22 mouse cellular contexts compared by ENCODE assay signal in genomic region chr6:131245081-131245480, GRCm38 (mm10). TPM values are rescaled to one million over a fixed set of nuclear protein-coding genes. Genes with fewer than 3 reads are reported as not detected.
DNase-seq lines count a peak whose midpoint lies in the region; ATAC-seq and TF ChIP-seq lines count a peak whose summit lies in the region.
"Had no signal": no experiment of that assay in that cellular context is flagged by ENCODE, and none has a peak within 500 bp of the region (broad histone marks: within the 10 kb centered on the region; RNA-seq: fewer than 3 reads in every experiment).

No protein-coding gene starts in this region.

- no peak for TF ChIP-seq POLR2A in bone marrow macrophage, adult 2 months (IDR thresholded peaks at IDR 0.05; ENCODE audit: borderline replicate concordance, low read depth, low read length)
- TF ChIP-seq POLR2A in heart, adult 2 months (IDR thresholded peaks at IDR 0.05; ENCODE audit: insufficient read depth, low read depth, low read length), result no peak

- no peaks in the 10 kb centered on the region for H3K27me3 ChIP-seq in heart, adult 2 months (ENCODE audit: control insufficient read depth, insufficient read depth, low read length)
- H3K27me3 ChIP-seq: embryonic facial prominence, embryonic 13.5 days; forebrain, embryonic 12.5 days; heart, embryonic 13.5 days; hindbrain, embryonic 15.5 days had no signal

- H3K9ac ChIP-seq in heart, adult 2 months (ENCODE audit: low read depth, low read length), result no peak overlapping the region
- H3K9ac ChIP-seq: embryonic facial prominence, embryonic 13.5 days; forebrain, embryonic 12.5 days; heart, embryonic 13.5 days; hindbrain, embryonic 15.5 days had no signal

- ATAC-seq in megakaryocyte, adult 5-6 weeks (ENCODE audit: poor library complexity, severe bottlenecking), result peak; percentile 78
- ATAC-seq: forebrain, embryonic 16.5 days; inflammation-experienced regulatory T-cells, adult 6 months had no signal

- peak overlapping the region; percentile 26 for H3K27ac ChIP-seq in bone marrow macrophage, adult 2 months (ENCODE audit: insufficient read depth, low read depth, low read length)
- no peak overlapping the region for H3K27ac ChIP-seq in heart, adult 2 months
- H3K27ac ChIP-seq: embryonic facial prominence, embryonic 13.5 days; forebrain, embryonic 12.5 days; heart, embryonic 13.5 days; hindbrain, embryonic 15.5 days had no signal

- H3K4me3 ChIP-seq in bone marrow macrophage, adult 2 months (ENCODE audit: insufficient read depth, low read length), result no peak overlapping the region
- no peak overlapping the region for H3K4me3 ChIP-seq in heart, adult 2 months
- H3K4me3 ChIP-seq: embryonic facial prominence, embryonic 13.5 days; forebrain, embryonic 12.5 days; heart, embryonic 13.5 days; hindbrain, embryonic 15.5 days had no signal

- H3K4me1 ChIP-seq in bone marrow macrophage, adult 2 months (ENCODE audit: control insufficient read depth, insufficient read depth, low read length), result peaks cover 21% of the 10 kb centered on the region
- H3K4me1 ChIP-seq in heart, adult 2 months (ENCODE audit: control insufficient read depth, insufficient read depth, low read length), result no peaks in the 10 kb centered on the region
- H3K4me1 ChIP-seq: embryonic facial prominence, embryonic 13.5 days; forebrain, embryonic 12.5 days; heart, embryonic 13.5 days; hindbrain, embryonic 15.5 days had no signal

- H3K36me3 ChIP-seq in heart, adult 2 months (ENCODE audit: control insufficient read depth, insufficient read depth, low read length), result no peaks in the 10 kb centered on the region
- H3K36me3 ChIP-seq: embryonic facial prominence, embryonic 13.5 days; forebrain, embryonic 12.5 days; heart, embryonic 13.5 days; hindbrain, embryonic 15.5 days had no signal

- TF ChIP-seq EP300 in heart, adult 2 months (IDR thresholded peaks at IDR 0.05; ENCODE audit: insufficient read depth, low read depth, low read length), result no peak

- peak; percentile 2 for DNase-seq in adrenal gland, postnatal 10 days
- no peak for DNase-seq in adrenal gland, adult 18-20 months (ENCODE audit: low spot score in 2 of 2)
- DNase-seq in 3T3-L1 (ENCODE audit: low read depth, low spot score), result peak; percentile 69
- no peak for DNase-seq in heart, adult 2 months
- DNase-seq in layer of hippocampus, adult 8-10 months (ENCODE audit: low spot score in 2 of 2), result no peak
- DNase-seq in left cerebral cortex, postnatal 25 days (ENCODE audit: low spot score in 2 of 2), result no peak
- DNase-seq: adrenal gland, postnatal 25 days; cerebellum, adult 11 months; cerebellum, adult 8-10 months; cerebellum, postnatal 14 days; gastrocnemius, postnatal 14 days; heart, postnatal 36 days had no signal

- H3K79me2 ChIP-seq in heart, adult 2 months (replicated peaks; ENCODE audit: control insufficient read depth, insufficient read depth, low read length), result no peaks in the 10 kb centered on the region

- no peak for TF ChIP-seq CTCF in bone marrow macrophage, adult 2 months (IDR thresholded peaks at IDR 0.05; ENCODE audit: low read depth, low read length)
- TF ChIP-seq CTCF in heart, adult 2 months (IDR thresholded peaks at IDR 0.05), result no peak

- intact Hi-C loops in heart, adult 2 months (cut with DNase I), result no loop called here
- intact Hi-C loops in left cerebral cortex, postnatal 25 days (cut with DNase I), result no loop called here

- 52% methylated on average over 2 of the region's 2 CpGs for WGBS in heart, adult 2 months

RNA-seq across cellular contexts. Expression of gene Klra2, which starts 2.1 kb away (rescaled TPM):
- under 1 TPM; 0.57 to 0.91 TPM for total RNA-seq in adrenal gland, postnatal 10 days (2021)
- total RNA-seq in adrenal gland, adult 18-20 months (2021), result 1 to 10 TPM; 3.5 to 5.0 TPM
- 4.5 and 5.3 TPM in 2 replicates for polyA plus RNA-seq in bone marrow macrophage, adult 2 months (2012; ENCODE audit: insufficient read depth, insufficient read length, missing spikeins)
- total RNA-seq in megakaryocyte, adult 5-6 weeks (2015), result 105 and 120 TPM in 2 replicates
- total RNA-seq in megakaryocyte, adult 5-6 weeks (2017), result 91.9 and 106 TPM in 2 replicates
- total RNA-seq in heart, adult 2 months (2021), result under 1 TPM; 0.60 to 0.73 TPM
- 0.12 and 0.18 TPM in 2 replicates for polyA plus RNA-seq in heart, adult 2 months (2012; rRNA removed)
- total RNA-seq in layer of hippocampus, adult 8-10 months (2022), result 1 to 10 TPM in 1 of 4 experiments, under 1 TPM in 3; 0.55 to 1.1 (median 0.72) TPM
- under 1 TPM; 0.39 to 0.69 TPM for total RNA-seq in left cerebral cortex, postnatal 25 days (2021)
- total RNA-seq: CH12.LX; gastrocnemius, postnatal 14 days had no signal
- polyA plus RNA-seq: embryonic facial prominence, embryonic 13.5 days; forebrain, embryonic 12.5 days; forebrain, embryonic 16.5 days; heart, embryonic 13.5 days; hindbrain, embryonic 11.5 days had no signal

RNA-seq across cellular contexts. Expression of gene Magohb, which starts 48.0 kb away (rescaled TPM):
- 10 to 100 TPM; 13.5 to 16.7 TPM for total RNA-seq in adrenal gland, postnatal 10 days (2021)
- 10 to 100 TPM in 1 of 2 experiments, 1 to 10 TPM in 1; 6.9 to 10.6 TPM for total RNA-seq in adrenal gland, adult 18-20 months (2021)
- polyA plus RNA-seq in bone marrow macrophage, adult 2 months (2012; ENCODE audit: insufficient read depth, insufficient read length, missing spikeins), result 9.1 and 12.2 TPM in 2 replicates
- 67.9 and 68.0 TPM in 2 replicates for total RNA-seq in megakaryocyte, adult 5-6 weeks (2015)
- total RNA-seq in megakaryocyte, adult 5-6 weeks (2017), result 36.5 and 53.5 TPM in 2 replicates
- 10 to 100 TPM in 1 of 2 experiments, 1 to 10 TPM in 1; 7.6 to 10.2 TPM for total RNA-seq in heart, adult 2 months (2021)
- polyA plus RNA-seq in heart, adult 2 months (2012; rRNA removed), result 1.4 and 5.7 TPM in 2 replicates
- total RNA-seq in layer of hippocampus, adult 8-10 months (2022), result 10 to 100 TPM in 3 of 4 experiments, 1 to 10 TPM in 1; 8.9 to 13.8 (median 11.5) TPM
- total RNA-seq in left cerebral cortex, postnatal 25 days (2021), result 1 to 10 TPM; 6.1 to 8.5 TPM

Comparison
In these comparisons a context has a peak if more than half of its experiments do, and no peak if none do; other contexts are left out.
1. DNase-seq: peak in adrenal gland, postnatal 10 days (single experiment) and 3T3-L1 (single experiment); none in adrenal gland, adult 18-20 months (0 of 2), heart, adult 2 months (0 of 2), layer of hippocampus, adult 8-10 months (0 of 2) and left cerebral cortex, postnatal 25 days (0 of 2).
2. RNA of gene Klra2, which starts 2.1 kb away (total RNA-seq): 91.9 to 120 TPM in megakaryocyte, adult 5-6 weeks; 3.5 to 5.0 TPM in adrenal gland, adult 18-20 months, 0.57 to 0.91 TPM in adrenal gland, postnatal 10 days, 0.55 to 1.1 TPM in layer of hippocampus, adult 8-10 months, 0.60 to 0.73 TPM in heart, adult 2 months and 0.39 to 0.69 TPM in left cerebral cortex, postnatal 25 days; every median in the first group is over 10 times any median in the second.